Mouse (Mus musculus) MEL (cell line): ENCODE data around the gene Plekhf1. TPM values are rescaled to one million over a fixed set of nuclear protein-coding genes. Genes with fewer than 3 reads are reported as not detected.
A peak's percentile ranks its signal among the peaks of the same experiment; 100 is the strongest.

Source experiments
- DNase-seq: peaks from one replicate; pipeline ENCODE4 v3.0.0; 2011; ENCODE audit warnings: low read depth, low spot score
- H3K27ac ChIP-seq: 2 replicates; pipeline ENCODE4 v1.5.1; 2012; ENCODE audit warnings: low read depth, mild to moderate bottlenecking, control low read depth, low read length, moderate library complexity; ENCODE audit not compliant: control insufficient read depth
- H3K27me3 ChIP-seq, 2 experiments: fragments of 150-350 bp in 1 of 2; sonication (generic) in 1 of 2; 2 replicates each; pipeline ENCODE4 v1.6.1; 2012; ENCODE audit warnings: low read length in 2 of 2, mild to moderate bottlenecking in 2 of 2, improper control_type of control experiment in 1 of 2, moderate library complexity in 1 of 2; ENCODE audit not compliant: insufficient read depth in 2 of 2, control insufficient read depth in 1 of 2
- H3K36me3 ChIP-seq, 2 experiments: 2 replicates each; pipeline ENCODE4 v1.6.1; 2012 to 2014; ENCODE audit warnings: low read length in 2 of 2, improper control_type of control experiment in 1 of 2, inconsistent platforms in 1 of 2, mild to moderate bottlenecking in 1 of 2; ENCODE audit not compliant: insufficient read depth in 2 of 2, control insufficient read depth in 1 of 2
- H3K4me1 ChIP-seq, 2 experiments: fragments of 150-350 bp in 1 of 2; sonication (generic) in 1 of 2; 2 replicates each; pipeline ENCODE4 v1.6.1; 2012; ENCODE audit warnings: low read length in 2 of 2, improper control_type of control experiment in 1 of 2, mild to moderate bottlenecking in 1 of 2; ENCODE audit not compliant: insufficient read depth in 2 of 2, control insufficient read depth in 1 of 2
- H3K4me3 ChIP-seq, 2 experiments: fragments of 150-350 bp in 1 of 2; sonication (generic) in 1 of 2; 2 replicates each; pipeline ENCODE4 v1.5.1; 2012; ENCODE audit warnings: low read depth in 2 of 2, low read length in 2 of 2, mild to moderate bottlenecking in 2 of 2, moderate library complexity in 2 of 2, control low read depth in 1 of 2, improper control_type of control experiment in 1 of 2; ENCODE audit not compliant: control insufficient read depth in 1 of 2, insufficient read depth in 1 of 2
- H3K79me2 ChIP-seq: 2 replicates; pipeline ENCODE4 v1.6.1; 2012; ENCODE audit warnings: mild to moderate bottlenecking, low read length, moderate library complexity; ENCODE audit not compliant: control insufficient read depth, poor library complexity, insufficient read depth
- H3K9ac ChIP-seq: 2 replicates; pipeline ENCODE4 v1.6.1; 2012; ENCODE audit warnings: low read depth, mild to moderate bottlenecking, control low read depth, low read length, moderate library complexity; ENCODE audit not compliant: control insufficient read depth, poor library complexity, severe bottlenecking
- H3K9me3 ChIP-seq: fragments of 150-350 bp; sonication (generic); replicated peaks from 2 replicates; pipeline ENCODE4 v1.6.1; 2012; ENCODE audit warnings: mild to moderate bottlenecking, low read length, improper control_type of control experiment, moderate library complexity; ENCODE audit not compliant: insufficient read depth
- CTCF ChIP-seq, 3 experiments: IDR thresholded peaks in 2 of 3; conservative IDR thresholded peaks in 1 of 3; 2 replicates each; pipeline ENCODE4 v1.5.1; 2011 to 2012; ENCODE audit warnings: low read length in 3 of 3, low read depth in 2 of 3, mild to moderate bottlenecking in 2 of 3, improper control_type of control experiment in 1 of 3, inconsistent platforms in 1 of 3, mixed read lengths in 1 of 3, moderate library complexity in 1 of 3; ENCODE audit not compliant: control insufficient read depth in 1 of 3, insufficient read depth in 1 of 3, poor library complexity in 1 of 3, severe bottlenecking in 1 of 3
- ETS1 ChIP-seq: IDR thresholded peaks from 2 replicates; pipeline ENCODE4 v1.6.1; 2012; ENCODE audit warnings: low read depth, mild to moderate bottlenecking, inconsistent platforms, low read length, improper control_type of control experiment, moderate library complexity
- HCFC1 ChIP-seq: IDR thresholded peaks from 2 replicates; pipeline ENCODE4 v1.6.1; 2012; ENCODE audit warnings: low read depth, mild to moderate bottlenecking, inconsistent platforms, low read length, improper control_type of control experiment, moderate library complexity
- MXI1 ChIP-seq: IDR thresholded peaks from 2 replicates; pipeline ENCODE4 v1.6.1; 2011; ENCODE audit warnings: mild to moderate bottlenecking, low read depth, low read length, improper control_type of control experiment
- MYC ChIP-seq: IDR thresholded peaks from 2 replicates; pipeline ENCODE4 v1.6.1; 2011; ENCODE audit warnings: low read depth, mild to moderate bottlenecking, low read length, improper control_type of control experiment, moderate library complexity
- NRF1 ChIP-seq: IDR thresholded peaks from 2 replicates; pipeline ENCODE4 v1.6.1; 2014; ENCODE audit warnings: low read depth, mild to moderate bottlenecking, inconsistent platforms, low read length, improper control_type of control experiment, moderate library complexity; ENCODE audit not compliant: poor library complexity, insufficient read depth, severe bottlenecking
- RCOR1 ChIP-seq: IDR thresholded peaks from 2 replicates; pipeline ENCODE4 v1.6.1; 2012; ENCODE audit warnings: low read depth, mild to moderate bottlenecking, inconsistent platforms, low read length, improper control_type of control experiment
- USF1 ChIP-seq: IDR thresholded peaks from 2 replicates; pipeline ENCODE4 v1.6.1; 2014; ENCODE audit warnings: low read depth, mild to moderate bottlenecking, inconsistent platforms, low read length, improper control_type of control experiment, moderate library complexity
- ZKSCAN1 ChIP-seq: IDR thresholded peaks from 2 replicates; pipeline ENCODE4 v1.6.1; 2012; ENCODE audit warnings: low read depth, mild to moderate bottlenecking, inconsistent platforms, low read length, improper control_type of control experiment, moderate library complexity
- ZNF384 ChIP-seq: IDR thresholded peaks from 2 replicates; pipeline ENCODE4 v1.6.1; 2012; ENCODE audit warnings: low read depth, mild to moderate bottlenecking, inconsistent platforms, low read length, improper control_type of control experiment
- polyA plus RNA-seq, 2 experiments: library from polyadenylated mRNA; stranded (reverse) in 1 of 2; unstranded in 1 of 2; fragments of >175 nt in 1 of 2; fragments of >200 nt in 1 of 2; gene quantifications; 2 replicates each; pipeline versions ENCODE4 v1.2.1 to v1.2.4; 2012; ENCODE audit warnings: low replicate concordance in 2 of 2, low read depth in 1 of 2; ENCODE audit not compliant: insufficient read length in 2 of 2, insufficient read depth in 1 of 2, missing spikeins in 1 of 2
- total RNA-seq: library from RNA; depleted of rRNA; stranded (reverse); fragments of 300-350 nt; gene quantifications from 2 replicates; pipeline ENCODE4 v1.2.3, GENCODE M21; 2012

Gene Plekhf1
- total and polyA plus RNA-seq, 3 experiments: 0.89 to 1.7 TPM; not detected in 1

GRCm38 (mm10) chr7:38205801-38206200 is 22.0 kb downstream of the Plekhf1 start:
- H3K4me3 ChIP-seq: no peak overlapping the region
- H3K36me3 ChIP-seq: no peaks in the 10 kb centered on the region
- no peaks in the 10 kb centered on the region for H3K4me1 ChIP-seq
- TF ChIP-seq ZKSCAN1 (no peak), ZNF384 (no peak), HCFC1 (no peak)
- H3K27ac ChIP-seq: no peak overlapping the region
- no peak overlapping the region for H3K9ac ChIP-seq
- DNase-seq: no peak
- H3K27me3 ChIP-seq: no peaks in the 10 kb centered on the region; a peak in 1 of 4 replicates
- no peaks in the 10 kb centered on the region for H3K9me3 ChIP-seq
- H3K79me2 ChIP-seq: no peaks in the 10 kb centered on the region

GRCm38 (mm10) chr7:38204314-38204713 is 23.5 kb downstream of the Plekhf1 start:
- Histone ChIP-seq H3K27me3 (no peaks in the 10 kb centered on the region; a peak in 1 of 4 replicates), H3K4me1 (no peaks in the 10 kb centered on the region), H3K9ac (no peak overlapping the region)
- peak; percentile 36 for DNase-seq
- TF ChIP-seq CTCF (IDR thresholded peaks at IDR 0.05 in 2 of 3, conservative IDR thresholded peaks at IDR 0.05 in 1 of 3; ENCODE audit: control insufficient read depth in 1 of 3, insufficient read depth in 1 of 3, low read depth in 2 of 3, low read length in 3 of 3, poor library complexity in 1 of 3, severe bottlenecking in 1 of 3) (peak; percentile 23 to 27 (median 24); a peak in 3 of 6 replicates), ETS1 (no peak), MXI1 (no peak)
- TF ChIP-seq, all 39 proteins: peak for 1
- H3K27ac ChIP-seq: no peak overlapping the region
- no peaks in the 10 kb centered on the region for H3K9me3 ChIP-seq
- H3K36me3 ChIP-seq: no peaks in the 10 kb centered on the region; a peak in 1 of 4 replicates
- no peak overlapping the region for H3K4me3 ChIP-seq
- H3K79me2 ChIP-seq: no peaks in the 10 kb centered on the region

- TF ChIP-seq USF1: no peak
- TF ChIP-seq RCOR1: no peak
- no peak for TF ChIP-seq MYC
- 0 out of 2 replicates have a peak, but pooled peaks have one; percentile 1 for TF ChIP-seq HCFC1
- no peak for TF ChIP-seq NRF1
- Histone ChIP-seq H3K79me2 (no peaks in the 10 kb centered on the region), H3K36me3 (no peaks in the 10 kb centered on the region; a peak in 1 of 4 replicates), H3K4me3 (no peak overlapping the region), H3K27me3 (no peaks in the 10 kb centered on the region; a peak in 1 of 4 replicates), H3K4me1 (no peaks in the 10 kb centered on the region), H3K27ac (no peak overlapping the region), H3K9me3 (no peaks in the 10 kb centered on the region), H3K9ac (no peak overlapping the region)
- no peak for DNase-seq
Observed at GRCm38 (mm10) chr7:38201290-38201658, 26.5 kb downstream of the Plekhf1 start.
